Mouse (Mus musculus) lung, embryonic 15.5 days (tissue): ENCODE data around the gene Unc13b. TPM values are rescaled to one million over a fixed set of nuclear protein-coding genes. Genes with fewer than 3 reads are reported as not detected.

Experiments
- ATAC-seq: fragments of 200-750 bp; cut with Nextera tagmentation; 2 replicates; pipeline ENCODE4 v1.8.0; 2017; ENCODE audit warnings: moderate number of reproducible peaks, borderline replicate concordance; ENCODE audit not compliant: low FRiP score, low TSS enrichment; ENCODE audit errors: extremely low read depth
- H3K27ac ChIP-seq: fragments of 300-500 bp; sonication (generic); 2 replicates; pipeline ENCODE4 v1.5.1; 2015; ENCODE audit warnings: moderate library complexity, mild to moderate bottlenecking, inconsistent platforms
- H3K27me3 ChIP-seq: fragments of 300-500 bp; sonication (generic); 2 replicates; pipeline ENCODE4 v1.6.1; 2015; ENCODE audit warnings: inconsistent platforms
- H3K36me3 ChIP-seq: fragments of 300-500 bp; sonication (generic); 2 replicates; pipeline ENCODE4 v1.6.1; 2015; ENCODE audit warnings: inconsistent platforms
- H3K4me1 ChIP-seq: fragments of 300-500 bp; sonication (generic); 2 replicates; pipeline ENCODE4 v1.6.1; 2015; ENCODE audit warnings: inconsistent platforms
- H3K4me2 ChIP-seq: fragments of 300-500 bp; sonication (generic); 2 replicates; pipeline ENCODE4 v1.6.1; 2015; ENCODE audit warnings: inconsistent platforms, mild to moderate bottlenecking, moderate library complexity
- H3K4me3 ChIP-seq: fragments of 300-500 bp; sonication (generic); 2 replicates; pipeline ENCODE4 v1.5.1; 2015; ENCODE audit warnings: mild to moderate bottlenecking, inconsistent platforms
- H3K9ac ChIP-seq: fragments of 300-500 bp; sonication (generic); 2 replicates; pipeline ENCODE4 v1.6.1; 2015; ENCODE audit warnings: inconsistent platforms
- H3K9me3 ChIP-seq: fragments of 300-500 bp; sonication (generic); 2 replicates; pipeline ENCODE4 v1.6.1; 2016; ENCODE audit warnings: inconsistent platforms
- WGBS: fragments of 180-500 bp; shearing (Covaris S2); methylation state at CpG from one replicate; pipeline ENCODE4 v1.1.7; 2015; 5-methylcytosine and 5-hydroxymethylcytosine counted together
- polyA plus RNA-seq: library from polyadenylated mRNA; unstranded; fragments of >200 nt; fragmentation: Nextera tagmentation; extraction: Ambion mirVana; gene quantifications from 2 replicates; pipeline ENCODE4 v1.2.1, GENCODE M21; 2015

The Unc13b gene
- polyA plus RNA-seq, 1 experiment from 2014 or later, result 7.3 TPM

DNA sequence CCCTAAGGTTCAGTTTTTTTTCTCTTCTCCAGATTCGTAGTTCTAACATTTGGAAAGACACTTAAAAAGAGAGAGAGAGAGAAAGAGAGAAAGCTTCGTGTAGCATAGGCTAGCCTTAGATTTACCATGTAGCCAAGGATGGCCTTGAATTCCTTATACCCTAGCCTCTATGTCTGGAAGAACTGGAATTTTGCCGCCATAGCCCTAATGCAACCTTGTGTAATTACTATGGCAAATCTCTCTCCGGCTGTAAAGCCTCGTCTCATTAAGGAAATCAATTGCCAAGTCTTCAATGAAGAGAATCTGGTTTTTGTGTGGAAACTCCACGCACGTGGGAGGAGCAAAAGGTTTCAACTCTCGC is 381 bp upstream of the Unc13b start:
- H3K36me3 ChIP-seq, result no peaks in the 10 kb centered on the region
- peak overlapping the region; percentile 69 for H3K4me3 ChIP-seq
- H3K27me3 ChIP-seq, result peaks cover 10% of the 10 kb centered on the region
- no peaks in the 10 kb centered on the region for H3K9me3 ChIP-seq
- H3K9ac ChIP-seq, result no peak overlapping the region
- peak overlapping the region; percentile 90 for H3K4me2 ChIP-seq
- 21% methylated on average over 8 of the region's 8 CpGs for WGBS
- no peak overlapping the region for H3K27ac ChIP-seq
- H3K4me1 ChIP-seq, result 0 out of 2 replicates have a peak, but pooled peaks cover 5% of the 10 kb centered on the region
- no peak for ATAC-seq

- H3K27ac ChIP-seq, result no peak overlapping the region
- H3K4me1 ChIP-seq, result 0 out of 2 replicates have a peak, but pooled peaks cover 5% of the 10 kb centered on the region
- H3K9me3 ChIP-seq, result no peaks in the 10 kb centered on the region
- H3K4me3 ChIP-seq, result peak overlapping the region; percentile 69
- peak overlapping the region; percentile 90 for H3K4me2 ChIP-seq
- H3K36me3 ChIP-seq, result no peaks in the 10 kb centered on the region
- peaks cover 10% of the 10 kb centered on the region for H3K27me3 ChIP-seq
- WGBS, result 42% methylated on average over 3 of the region's 3 CpGs
- H3K9ac ChIP-seq, result no peak overlapping the region
- no peak for ATAC-seq
Observed at GRCm38 (mm10) chr4:43059697-43060096, 944 bp downstream of the Unc13b start.

- no peak for ATAC-seq
- no peak overlapping the region for H3K9ac ChIP-seq
- H3K9me3 ChIP-seq, result no peaks in the 10 kb centered on the region
- no peak overlapping the region for H3K4me3 ChIP-seq
- 0 out of 2 replicates have a peak, but pooled peaks cover 5% of the 10 kb centered on the region for H3K4me1 ChIP-seq
- H3K4me2 ChIP-seq, result no peak overlapping the region; the same call in 1 of the 2 replicates
- H3K36me3 ChIP-seq, result no peaks in the 10 kb centered on the region
- 63% methylated on average over 3 of the region's 3 CpGs for WGBS
- H3K27me3 ChIP-seq, result peaks cover 10% of the 10 kb centered on the region
- no peak overlapping the region for H3K27ac ChIP-seq
Observed at GRCm38 (mm10) chr4:43060286-43060685, 1.5 kb downstream of the Unc13b start.

DNA sequence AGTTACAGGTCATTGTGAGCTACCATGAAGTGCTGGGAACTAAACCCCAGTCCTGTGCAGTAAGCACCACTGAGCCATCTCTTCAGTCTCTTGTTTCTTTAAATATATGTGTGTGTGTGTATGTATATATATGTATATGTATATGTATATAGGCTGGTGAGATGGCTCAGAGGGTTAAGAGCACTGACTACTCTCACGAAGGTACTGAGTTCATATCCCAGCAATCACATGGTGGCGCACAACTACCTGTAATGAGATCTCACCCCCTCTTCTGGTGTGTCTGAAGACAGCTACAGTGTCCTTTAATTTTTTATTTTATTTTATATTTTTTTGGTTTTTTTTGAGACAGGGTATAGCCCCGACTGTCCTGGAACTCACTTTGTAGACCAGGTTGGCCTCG is 6.7 kb downstream of the Unc13b start:
- ATAC-seq, result no peak
- Histone ChIP-seq H3K9me3 (no peaks in the 10 kb centered on the region), H3K4me1 (no peaks in the 10 kb centered on the region), H3K4me3 (no peak overlapping the region), H3K36me3 (no peaks in the 10 kb centered on the region), H3K9ac (no peak overlapping the region), H3K27me3 (no peaks in the 10 kb centered on the region; the same call in 1 of the 2 replicates), H3K27ac (no peak overlapping the region), H3K4me2 (no peak overlapping the region)
- 92% methylated on average over 4 of the region's 4 CpGs for WGBS

GRCm38 (mm10) chr4:43074923-43075322 is 16.2 kb downstream of the Unc13b start:
- no peaks in the 10 kb centered on the region for H3K27me3 ChIP-seq
- no peaks in the 10 kb centered on the region for H3K36me3 ChIP-seq
- H3K9ac ChIP-seq, result no peak overlapping the region
- H3K4me2 ChIP-seq, result no peak overlapping the region
- H3K9me3 ChIP-seq, result no peaks in the 10 kb centered on the region
- H3K4me3 ChIP-seq, result no peak overlapping the region
- no peak for ATAC-seq
- no peak overlapping the region for H3K27ac ChIP-seq
- H3K4me1 ChIP-seq, result no peaks in the 10 kb centered on the region

- no peaks in the 10 kb centered on the region for H3K4me1 ChIP-seq
- no peaks in the 10 kb centered on the region for H3K36me3 ChIP-seq
- no peak overlapping the region for H3K9ac ChIP-seq
- H3K9me3 ChIP-seq, result no peaks in the 10 kb centered on the region
- H3K4me3 ChIP-seq, result no peak overlapping the region
- H3K27me3 ChIP-seq, result no peaks in the 10 kb centered on the region
- ATAC-seq, result no peak
- WGBS, result 47% methylated on average over 7 of the region's 7 CpGs
- H3K27ac ChIP-seq, result no peak overlapping the region
- no peak overlapping the region for H3K4me2 ChIP-seq
Observed at GRCm38 (mm10) chr4:43078071-43078718, 19.4 kb downstream of the Unc13b start.

DNA sequence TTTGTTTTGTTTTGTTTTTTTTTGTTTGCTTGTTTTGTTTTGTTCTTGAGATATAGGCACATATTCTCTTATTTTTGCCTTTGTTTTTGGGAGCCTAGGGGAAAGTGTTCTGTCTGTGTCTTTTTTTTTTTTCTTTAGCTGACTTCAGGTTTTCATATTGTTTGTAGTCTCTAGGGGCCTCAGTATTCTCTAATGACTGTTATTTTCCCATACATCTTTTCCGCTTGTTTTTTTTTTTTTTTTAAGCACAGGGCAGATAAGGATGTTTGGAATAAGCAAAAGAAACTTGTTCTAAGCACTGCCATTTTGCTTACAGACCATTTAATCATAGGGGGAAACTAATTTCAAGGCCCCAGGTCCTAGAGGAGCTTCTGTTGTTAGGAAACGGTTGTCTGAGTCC is 23.7 kb downstream of the Unc13b start:
- Histone ChIP-seq H3K4me1 (no peaks in the 10 kb centered on the region), H3K4me2 (no peak overlapping the region), H3K4me3 (no peak overlapping the region), H3K27me3 (no peaks in the 10 kb centered on the region), H3K27ac (no peak overlapping the region), H3K9me3 (no peaks in the 10 kb centered on the region), H3K36me3 (no peaks in the 10 kb centered on the region), H3K9ac (no peak overlapping the region)
- WGBS, result 40% methylated on average over 2 of the region's 2 CpGs
- no peak for ATAC-seq

- no peaks in the 10 kb centered on the region for H3K36me3 ChIP-seq
- H3K4me1 ChIP-seq, result no peaks in the 10 kb centered on the region
- no peak overlapping the region for H3K4me2 ChIP-seq
- H3K4me3 ChIP-seq, result no peak overlapping the region
- 86% methylated on average over 2 of the region's 2 CpGs for WGBS
- no peak overlapping the region for H3K9ac ChIP-seq
- H3K27me3 ChIP-seq, result no peaks in the 10 kb centered on the region
- H3K27ac ChIP-seq, result no peak overlapping the region
- no peak for ATAC-seq
- H3K9me3 ChIP-seq, result no peaks in the 10 kb centered on the region
Observed at GRCm38 (mm10) chr4:43089950-43090349, 31.2 kb downstream of the Unc13b start.

DNA sequence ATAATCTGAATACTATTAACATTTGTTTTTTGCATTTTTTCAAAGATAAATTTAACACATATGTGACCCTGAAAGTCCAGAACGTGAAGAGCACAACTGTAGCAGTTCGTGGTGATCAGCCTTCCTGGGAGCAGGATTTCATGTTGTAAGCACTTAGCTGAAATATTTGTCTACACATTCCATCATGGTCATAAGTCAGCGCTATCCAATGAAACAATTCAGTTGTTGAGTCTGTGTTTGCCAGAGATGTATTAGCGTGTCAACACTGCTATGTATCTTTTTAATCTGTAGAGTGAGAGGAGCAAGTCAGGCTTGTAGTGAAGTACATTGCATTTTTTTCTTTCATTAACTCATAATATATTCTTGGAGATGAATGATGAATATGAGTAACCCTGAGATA is 32.4 kb downstream of the Unc13b start:
- WGBS, result 47% methylated on average over 4 of the region's 4 CpGs
- no peak overlapping the region for H3K4me2 ChIP-seq
- no peak for ATAC-seq
- H3K9me3 ChIP-seq, result no peaks in the 10 kb centered on the region
- H3K27me3 ChIP-seq, result no peaks in the 10 kb centered on the region
- H3K9ac ChIP-seq, result no peak overlapping the region
- H3K36me3 ChIP-seq, result no peaks in the 10 kb centered on the region
- H3K4me3 ChIP-seq, result no peak overlapping the region
- H3K27ac ChIP-seq, result no peak overlapping the region
- no peaks in the 10 kb centered on the region for H3K4me1 ChIP-seq

GRCm38 (mm10) chr4:43113491-43113890 is 54.7 kb downstream of the Unc13b start:
- Histone ChIP-seq H3K4me2 (no peak overlapping the region), H3K4me1 (no peaks in the 10 kb centered on the region), H3K36me3 (no peaks in the 10 kb centered on the region), H3K27ac (no peak overlapping the region), H3K27me3 (no peaks in the 10 kb centered on the region), H3K4me3 (no peak overlapping the region), H3K9ac (no peak overlapping the region), H3K9me3 (no peaks in the 10 kb centered on the region)
- no peak for ATAC-seq

- H3K4me2 ChIP-seq, result no peak overlapping the region
- H3K9me3 ChIP-seq, result no peaks in the 10 kb centered on the region
- ATAC-seq, result no peak
- H3K4me3 ChIP-seq, result no peak overlapping the region
- 78% methylated on average over 2 of the region's 2 CpGs for WGBS
- H3K4me1 ChIP-seq, result no peaks in the 10 kb centered on the region
- H3K27ac ChIP-seq, result no peak overlapping the region
- no peak overlapping the region for H3K9ac ChIP-seq
- no peaks in the 10 kb centered on the region for H3K36me3 ChIP-seq
- H3K27me3 ChIP-seq, result no peaks in the 10 kb centered on the region
Observed at GRCm38 (mm10) chr4:43114512-43114911, 55.8 kb downstream of the Unc13b start.

DNA sequence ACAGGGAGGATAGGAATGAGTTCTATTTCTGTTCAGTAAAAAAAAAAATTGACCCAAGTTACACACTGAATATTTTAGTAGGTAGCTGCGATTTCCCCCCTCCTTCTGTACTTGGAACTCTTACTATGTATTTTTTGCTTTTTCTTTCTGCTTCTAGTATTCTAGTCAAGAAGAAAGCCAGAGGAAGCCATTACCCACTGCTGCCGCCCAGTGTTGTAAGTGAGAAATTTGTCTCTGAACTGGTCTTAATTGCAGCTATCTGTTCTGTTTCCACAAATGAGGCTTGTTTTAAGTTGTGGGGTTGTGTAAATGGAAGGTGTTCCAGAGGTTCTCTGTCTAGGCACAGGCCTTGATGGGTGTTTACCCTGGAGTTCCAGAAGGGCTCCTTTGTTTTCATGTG is 56.2 kb downstream of the Unc13b start:
- no peak overlapping the region for H3K9ac ChIP-seq
- no peak overlapping the region for H3K4me2 ChIP-seq
- H3K9me3 ChIP-seq, result no peaks in the 10 kb centered on the region
- H3K27me3 ChIP-seq, result no peaks in the 10 kb centered on the region
- H3K4me1 ChIP-seq, result no peaks in the 10 kb centered on the region
- H3K4me3 ChIP-seq, result no peak overlapping the region
- 10% methylated on average over 2 of the region's 2 CpGs for WGBS
- H3K27ac ChIP-seq, result no peak overlapping the region
- ATAC-seq, result no peak
- H3K36me3 ChIP-seq, result no peaks in the 10 kb centered on the region

DNA sequence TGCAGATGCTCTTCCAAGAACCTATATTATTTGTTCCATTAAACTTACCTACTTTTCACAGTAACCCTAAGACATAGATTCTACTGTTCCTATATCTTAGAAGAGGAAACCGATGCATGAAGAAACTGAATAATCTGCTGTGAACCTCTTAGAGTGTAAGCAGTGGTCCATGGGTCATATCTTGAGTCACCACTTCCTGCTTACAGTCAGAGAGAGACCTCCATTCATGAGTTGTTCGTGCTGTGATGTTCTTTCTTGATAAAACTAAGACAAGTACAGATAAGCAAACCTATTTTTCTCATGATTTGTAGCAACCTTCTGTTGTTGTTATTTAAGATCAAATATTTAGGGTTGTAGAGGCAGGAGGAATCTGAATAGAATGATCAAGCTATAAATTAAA is 57.5 kb downstream of the Unc13b start:
- no peak overlapping the region for H3K4me3 ChIP-seq
- no peaks in the 10 kb centered on the region for H3K36me3 ChIP-seq
- H3K4me2 ChIP-seq, result no peak overlapping the region
- no peak overlapping the region for H3K27ac ChIP-seq
- H3K27me3 ChIP-seq, result no peaks in the 10 kb centered on the region
- H3K4me1 ChIP-seq, result no peaks in the 10 kb centered on the region
- no peak for ATAC-seq
- no peak overlapping the region for H3K9ac ChIP-seq
- WGBS, result 63% methylated on average over 2 of the region's 2 CpGs
- H3K9me3 ChIP-seq, result no peaks in the 10 kb centered on the region
